Mouse (Mus musculus) C2C12 (cell line): ENCODE data around the gene Dhx38.

Experiments
- CEBPB ChIP-seq: IDR thresholded peaks from one replicate; pipeline ENCODE4 v1.6.1; 2011; ENCODE audit warnings: low read depth, mild to moderate bottlenecking, control low read depth, moderate library complexity
- CTCF ChIP-seq: IDR thresholded peaks from one replicate; pipeline ENCODE4 v1.5.1; 2011; ENCODE audit not compliant: control insufficient read depth, insufficient read depth, insufficient read length
- FOSL1 ChIP-seq: IDR thresholded peaks from one replicate; pipeline ENCODE4 v1.8.0; 2011; ENCODE audit warnings: mild to moderate bottlenecking, low read length; ENCODE audit not compliant: poor library complexity, insufficient read depth, severe bottlenecking
- MAX ChIP-seq: IDR thresholded peaks from one replicate; pipeline ENCODE4 v1.6.1; 2011; ENCODE audit warnings: mild to moderate bottlenecking, control low read depth
- MYOD1 ChIP-seq: IDR thresholded peaks from one replicate; pipeline ENCODE4 v1.6.1; 2011; ENCODE audit warnings: low read depth; ENCODE audit not compliant: control insufficient read depth, insufficient read length
- MYOG ChIP-seq: IDR thresholded peaks from one replicate; pipeline ENCODE4 v1.6.1; 2011; ENCODE audit not compliant: control insufficient read depth, insufficient read length; ENCODE audit errors: extremely low read depth
- USF1 ChIP-seq: IDR thresholded peaks from one replicate; pipeline ENCODE4 v1.6.1; 2011; ENCODE audit warnings: low read depth, mild to moderate bottlenecking, control low read depth, moderate library complexity

GRCm38 (mm10) chr8:109536703-109537102, 29.0 kb downstream of the Dhx38 start:
- peak; percentile 71 for TF ChIP-seq CTCF
- no peak for TF ChIP-seq USF1
- no peak for TF ChIP-seq MAX
- no peak for TF ChIP-seq MYOG
- TF ChIP-seq MYOD1, result no peak
- no peak for TF ChIP-seq CEBPB
- no peak for TF ChIP-seq FOSL1
